15 mouse cellular contexts compared by ENCODE assay signal in the genomic region with DNA sequence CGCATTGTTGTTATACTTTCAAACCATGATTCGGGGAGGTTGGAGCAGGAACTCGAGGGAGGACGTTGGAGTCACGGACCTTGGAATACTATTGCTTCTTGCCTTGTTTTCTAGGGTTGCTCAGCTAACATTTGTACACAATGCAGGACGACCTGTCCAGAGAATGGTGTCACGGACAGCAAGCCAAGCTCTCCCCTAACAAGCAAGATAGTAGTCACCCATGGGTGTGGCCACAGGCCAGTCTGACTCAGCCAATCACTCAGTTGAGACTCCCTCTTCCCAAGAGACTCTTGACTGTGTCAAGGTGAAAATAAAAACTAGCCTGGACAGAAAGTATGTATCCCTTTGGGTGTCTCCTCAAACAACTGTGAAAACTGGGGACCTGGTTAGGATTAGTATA.
"Had no signal": no experiment of that assay in that cellular context is flagged by ENCODE, and none has a peak within 500 bp of the region (broad histone marks: within the 10 kb centered on the region; RNA-seq: fewer than 3 reads in every experiment).

No protein-coding gene starts in this region.

- DNase-seq: heart, postnatal 10 days; heart, postnatal 14 days; heart, postnatal 4 days; kidney, adult 11 months; kidney, adult 18-20 months; kidney, adult 2 months; kidney, adult 8-10 months; kidney, adult 9 months; kidney, postnatal 10 days; kidney, postnatal 14 days; kidney, postnatal 25 days; kidney, postnatal 36 days; kidney, postnatal 4 days; layer of hippocampus, adult 9-11 months; layer of hippocampus, postnatal 36 days had no signal
